In genomic region chr4:139007981-139008536, GRCm38 (mm10) we compare ENCODE assay signal across 24 mouse cellular contexts. TPM values are rescaled to one million over a fixed set of nuclear protein-coding genes. Genes with fewer than 3 reads are reported as not detected.
DNase-seq lines count a peak whose midpoint lies in the region; ATAC-seq lines count a peak whose summit lies in the region.
"Had no signal": no experiment of that assay in that cellular context is flagged by ENCODE, and none has a peak within 500 bp of the region (broad histone marks: within the 10 kb centered on the region; RNA-seq: fewer than 3 reads in every experiment).

No protein-coding gene starts in this region.

- H3K36me3 ChIP-seq in kidney, embryonic 14.5 days (ENCODE audit: control insufficient read depth, insufficient read depth, low read length): no peaks in the 10 kb centered on the region
- H3K36me3 ChIP-seq in kidney, embryonic 15.5 days: no peaks in the 10 kb centered on the region
- no peaks in the 10 kb centered on the region for H3K36me3 ChIP-seq in stomach, embryonic 14.5 days (ENCODE audit: control insufficient read depth, insufficient read depth, low read length)
- H3K36me3 ChIP-seq: limb, embryonic 15.5 days; midbrain, embryonic 15.5 days; neural tube, embryonic 12.5 days had no signal

- H3K27me3 ChIP-seq in kidney, embryonic 14.5 days (ENCODE audit: control insufficient read depth, insufficient read depth, low read length): no peaks in the 10 kb centered on the region
- peaks cover 11% of the 10 kb centered on the region; the same call in 1 of the 2 replicates for H3K27me3 ChIP-seq in kidney, embryonic 15.5 days
- H3K27me3 ChIP-seq in stomach, embryonic 14.5 days (ENCODE audit: control insufficient read depth, insufficient read depth, low read length): no peaks in the 10 kb centered on the region
- H3K27me3 ChIP-seq: limb, embryonic 15.5 days; midbrain, embryonic 15.5 days; neural tube, embryonic 12.5 days had no signal

- no peaks in the 10 kb centered on the region for H3K9me3 ChIP-seq in kidney, embryonic 14.5 days (ENCODE audit: control insufficient read depth, low read length)
- H3K9me3 ChIP-seq in kidney, embryonic 15.5 days (replicated peaks): no peaks in the 10 kb centered on the region
- no peaks in the 10 kb centered on the region for H3K9me3 ChIP-seq in stomach, embryonic 14.5 days (ENCODE audit: control insufficient read depth, low read depth, low read length)
- H3K9me3 ChIP-seq: limb, embryonic 15.5 days; midbrain, embryonic 15.5 days; neural tube, embryonic 12.5 days had no signal

- no peak overlapping the region for H3K27ac ChIP-seq in kidney, embryonic 14.5 days (ENCODE audit: low read depth, low read length)
- H3K27ac ChIP-seq in kidney, embryonic 15.5 days: no peak overlapping the region
- no peak overlapping the region for H3K27ac ChIP-seq in stomach, embryonic 14.5 days (ENCODE audit: low read length)
- H3K27ac ChIP-seq: limb, embryonic 15.5 days; midbrain, embryonic 15.5 days; neural tube, embryonic 12.5 days had no signal

- peak; percentile 18; the same call in 1 of the 2 replicates for ATAC-seq in kidney, embryonic 14.5 days (ENCODE audit: low FRiP score, low TSS enrichment)
- no peak for ATAC-seq in kidney, embryonic 15.5 days (replicated peaks; ENCODE audit: low FRiP score)
- peak; percentile 55; the same call in 1 of the 2 replicates for ATAC-seq in stomach, embryonic 14.5 days (ENCODE audit: insufficient number of reproducible peaks, insufficient read depth, low FRiP score, low read depth)
- ATAC-seq: liver, postnatal 0 days; midbrain, embryonic 15.5 days had no signal

- DNase-seq in adrenal gland, adult 2 months: peak; percentile 82
- DNase-seq in adrenal gland, postnatal 25 days: peak; percentile 49
- no peak for DNase-seq in cerebellum, postnatal 4 days (ENCODE audit: low spot score in 2 of 2)
- no peak for DNase-seq in thymus, postnatal 14 days
- DNase-seq: cerebellum, adult 11-12 months; cerebellum, postnatal 36 days; gastrocnemius, postnatal 36 days; kidney, adult 9 months; layer of hippocampus, adult 9-11 months; liver, postnatal 0 days; lung, postnatal 4 days had no signal

- WGBS in kidney, embryonic 14.5 days: 7% methylated on average over 6 of the region's 6 CpGs
- 19% methylated on average over 6 of the region's 6 CpGs for WGBS in kidney, embryonic 15.5 days
- 22% methylated on average over 6 of the region's 6 CpGs for WGBS in stomach, embryonic 14.5 days

- no peak overlapping the region for H3K9ac ChIP-seq in kidney, embryonic 14.5 days (ENCODE audit: low read depth, low read length)
- no peak overlapping the region for H3K9ac ChIP-seq in kidney, embryonic 15.5 days
- H3K9ac ChIP-seq in stomach, embryonic 14.5 days (replicated peaks; ENCODE audit: low read depth, low read length): no peak overlapping the region
- H3K9ac ChIP-seq: limb, embryonic 15.5 days; liver, postnatal 0 days; midbrain, embryonic 15.5 days; neural tube, embryonic 12.5 days had no signal

- no peak overlapping the region for H3K4me2 ChIP-seq in kidney, embryonic 14.5 days (replicated peaks; ENCODE audit: low read depth, low read length)
- no peak overlapping the region for H3K4me2 ChIP-seq in kidney, embryonic 15.5 days
- H3K4me2 ChIP-seq in stomach, embryonic 14.5 days (replicated peaks; ENCODE audit: low read depth, low read length): no peak overlapping the region
- H3K4me2 ChIP-seq: heart, embryonic 11.5 days; limb, embryonic 15.5 days; midbrain, embryonic 15.5 days; neural tube, embryonic 12.5 days had no signal

- peaks cover 16% of the 10 kb centered on the region for H3K4me1 ChIP-seq in kidney, embryonic 14.5 days (ENCODE audit: control insufficient read depth, insufficient read depth, low read length)
- peaks cover 27% of the 10 kb centered on the region for H3K4me1 ChIP-seq in kidney, embryonic 15.5 days
- no peaks in the 10 kb centered on the region for H3K4me1 ChIP-seq in stomach, embryonic 14.5 days (ENCODE audit: control insufficient read depth, insufficient read depth, low read length)
- H3K4me1 ChIP-seq: limb, embryonic 15.5 days had no signal

- no peak overlapping the region for H3K4me3 ChIP-seq in kidney, embryonic 14.5 days (ENCODE audit: low read length)
- H3K4me3 ChIP-seq in kidney, embryonic 15.5 days (replicated peaks): no peak overlapping the region
- H3K4me3 ChIP-seq in stomach, embryonic 14.5 days (ENCODE audit: low read depth, low read length): no peak overlapping the region
- H3K4me3 ChIP-seq: limb, embryonic 15.5 days; midbrain, embryonic 15.5 days; neural tube, embryonic 12.5 days had no signal

RNA-seq across cellular contexts. Expression of gene Tmco4, which starts 35.4 kb away (rescaled TPM):
- 3.5 and 4.7 TPM in 2 replicates for polyA plus RNA-seq in kidney, embryonic 14.5 days (2014; fragmentation: Nextera tagmentation; extraction: Ambion mirVana)
- 5.6 and 6.1 TPM in 2 replicates for polyA plus RNA-seq in kidney, embryonic 15.5 days (2015; fragmentation: Nextera tagmentation; extraction: Ambion mirVana)
- 10 to 100 TPM; 13.2 to 17.0 TPM for total RNA-seq in adrenal gland, adult 2 months (2021)
- polyA plus RNA-seq in adrenal gland, adult 2 months (2012; rRNA removed): 14.4 and 15.4 TPM in 2 replicates
- 16.0 and 16.7 TPM in 2 replicates for total RNA-seq in adrenal gland, postnatal 25 days (2021)
- polyA plus RNA-seq in stomach, embryonic 14.5 days (2014; fragmentation: Nextera tagmentation; extraction: Ambion mirVana): 6.6 and 6.8 TPM in 2 replicates

RNA-seq across cellular contexts. Expression of gene Rnf186, which starts 41.1 kb away (rescaled TPM):
- polyA plus RNA-seq in kidney, embryonic 14.5 days (2014; fragmentation: Nextera tagmentation; extraction: Ambion mirVana): 4.3 and 5.8 TPM in 2 replicates
- 6.3 and 8.2 TPM in 2 replicates for polyA plus RNA-seq in kidney, embryonic 15.5 days (2015; fragmentation: Nextera tagmentation; extraction: Ambion mirVana)
- not detected for total RNA-seq in adrenal gland, adult 2 months (2021)
- 0.10 TPM in 1 of 2 replicates, not detected in the other for polyA plus RNA-seq in adrenal gland, adult 2 months (2012; rRNA removed)
- not detected in 2 replicates for total RNA-seq in adrenal gland, postnatal 25 days (2021)
- polyA plus RNA-seq in stomach, embryonic 14.5 days (2014; fragmentation: Nextera tagmentation; extraction: Ambion mirVana): 14.2 and 14.8 TPM in 2 replicates
- total RNA-seq: gastrocnemius, postnatal 36 days; heart, postnatal 25 days had no signal
- polyA plus RNA-seq: brain, embryonic 14.5 days; embryonic facial prominence, embryonic 14.5 days; forebrain, embryonic 11.5 days; frontal cortex, adult 2 months; heart, embryonic 11.5 days; neural tube, embryonic 12.5 days; testis, adult 2 months had no signal

Comparison
In these comparisons a context has a peak if more than half of its experiments do, and no peak if none do; other contexts are left out.
1. DNase-seq: peak in adrenal gland, adult 2 months (single experiment) and adrenal gland, postnatal 25 days (single experiment); none in cerebellum, postnatal 4 days (0 of 2) and thymus, postnatal 14 days (single experiment).